Mouse (Mus musculus): ENCODE data around the gene Rtl3. TPM values are rescaled to one million over a fixed set of nuclear protein-coding genes. Genes with fewer than 3 reads are reported as not detected.

Rtl3 gene
- polyA plus RNA-seq (2014; fragmentation: Nextera tagmentation; extraction: Ambion mirVana): 2.5 and 4.4 TPM in 2 replicates

- H3K27ac ChIP-seq (ENCODE audit: low read depth, low read length): no peak within 1 kb of the TSS
- 72% methylated on average over 7 of the region's 7 CpGs for WGBS
Measured at GRCm38 (mm10) chrX:106840409-106840808, at the start of gene Rtl3. TSS of gene Rtl3 (minus strand) at chrX:106840644.

GRCm38 (mm10) chrX:106872315-106872714 is 31.9 kb upstream of the Rtl3 start:
- 56% methylated on average over 4 of the region's 4 CpGs for WGBS
- Histone ChIP-seq H3K4me2 (no peak overlapping the region), H3K27me3 (ENCODE audit: control insufficient read depth, insufficient read depth, low read length) (no peaks in the 10 kb centered on the region)

More at GRCm38 (mm10) chrX:106840409-106840808, at the start of gene Rtl3:
- ATAC-seq (ENCODE audit: low FRiP score) (no peak), DNase-seq (ENCODE audit: low spot score, missing footprints) (no peak)
- no peaks in the 10 kb centered on the region for H3K27me3 ChIP-seq (ENCODE audit: control insufficient read depth, insufficient read depth, low read length)
- peaks cover 4% of the 10 kb centered on the region; the same call in 1 of the 2 replicates for H3K9me3 ChIP-seq (ENCODE audit: control insufficient read depth, low read length)
- no peak within 1 kb of the TSS for H3K9ac ChIP-seq (ENCODE audit: low read length)
- H3K4me1 ChIP-seq (ENCODE audit: control insufficient read depth, insufficient read depth, low read length): no peaks in the 10 kb centered on the region
- H3K4me2 ChIP-seq: no peak within 1 kb of the TSS
- no peaks in the 10 kb centered on the region for H3K36me3 ChIP-seq (ENCODE audit: control insufficient read depth, insufficient read depth, low read length)
- no peak within 1 kb of the TSS for H3K4me3 ChIP-seq (ENCODE audit: low read depth, low read length)

GRCm38 (mm10) chrX:106871894-106872293 is 31.4 kb upstream of the Rtl3 start:
- Histone ChIP-seq H3K4me1 (ENCODE audit: control insufficient read depth, insufficient read depth, low read length) (no peaks in the 10 kb centered on the region), H3K4me3 (ENCODE audit: low read depth, low read length) (no peak overlapping the region), H3K9ac (ENCODE audit: low read length) (no peak overlapping the region), H3K9me3 (ENCODE audit: control insufficient read depth, low read length) (no peaks in the 10 kb centered on the region), H3K4me2 (no peak overlapping the region), H3K27ac (ENCODE audit: low read depth, low read length) (no peak overlapping the region), H3K27me3 (ENCODE audit: control insufficient read depth, insufficient read depth, low read length) (no peaks in the 10 kb centered on the region), H3K36me3 (ENCODE audit: control insufficient read depth, insufficient read depth, low read length) (no peaks in the 10 kb centered on the region)
- DNase-seq (ENCODE audit: low spot score, missing footprints) (no peak), ATAC-seq (ENCODE audit: low FRiP score) (no peak)
- 46% methylated on average over 3 of the region's 3 CpGs for WGBS

More at GRCm38 (mm10) chrX:106872315-106872714, 31.9 kb upstream of the Rtl3 start:
- Histone ChIP-seq H3K36me3 (ENCODE audit: control insufficient read depth, insufficient read depth, low read length) (no peaks in the 10 kb centered on the region), H3K9ac (ENCODE audit: low read length) (no peak overlapping the region), H3K9me3 (ENCODE audit: control insufficient read depth, low read length) (no peaks in the 10 kb centered on the region), H3K4me3 (ENCODE audit: low read depth, low read length) (no peak overlapping the region), H3K4me1 (ENCODE audit: control insufficient read depth, insufficient read depth, low read length) (no peaks in the 10 kb centered on the region), H3K27ac (ENCODE audit: low read depth, low read length) (no peak overlapping the region)
- ATAC-seq (ENCODE audit: low FRiP score) (no peak), DNase-seq (ENCODE audit: low spot score, missing footprints) (no peak)

GRCm38 (mm10) chrX:106871426-106871825 is 31.0 kb upstream of the Rtl3 start:
- H3K27me3 ChIP-seq (ENCODE audit: control insufficient read depth, insufficient read depth, low read length): no peaks in the 10 kb centered on the region
- H3K9ac ChIP-seq (ENCODE audit: low read length): no peak overlapping the region
- ATAC-seq (ENCODE audit: low FRiP score) (no peak), DNase-seq (ENCODE audit: low spot score, missing footprints) (no peak)
- H3K27ac ChIP-seq (ENCODE audit: low read depth, low read length): no peak overlapping the region
- WGBS: 77% methylated on average over 3 of the region's 3 CpGs
- no peaks in the 10 kb centered on the region for H3K9me3 ChIP-seq (ENCODE audit: control insufficient read depth, low read length)
- H3K4me3 ChIP-seq (ENCODE audit: low read depth, low read length): no peak overlapping the region
- no peaks in the 10 kb centered on the region for H3K36me3 ChIP-seq (ENCODE audit: control insufficient read depth, insufficient read depth, low read length)
- H3K4me2 ChIP-seq: no peak overlapping the region
- no peaks in the 10 kb centered on the region for H3K4me1 ChIP-seq (ENCODE audit: control insufficient read depth, insufficient read depth, low read length)

- H3K27me3 ChIP-seq (ENCODE audit: control insufficient read depth, insufficient read depth, low read length): no peaks in the 10 kb centered on the region
- no peaks in the 10 kb centered on the region for H3K4me1 ChIP-seq (ENCODE audit: control insufficient read depth, insufficient read depth, low read length)
- 87% methylated on average over 3 of the region's 3 CpGs for WGBS
- H3K4me3 ChIP-seq (ENCODE audit: low read depth, low read length): no peak overlapping the region
- H3K27ac ChIP-seq (ENCODE audit: low read depth, low read length): no peak overlapping the region
- no peaks in the 10 kb centered on the region for H3K9me3 ChIP-seq (ENCODE audit: control insufficient read depth, low read length)
- DNase-seq (ENCODE audit: low spot score, missing footprints): no peak
- no peak overlapping the region for H3K4me2 ChIP-seq
- H3K36me3 ChIP-seq (ENCODE audit: control insufficient read depth, insufficient read depth, low read length): no peaks in the 10 kb centered on the region
- ATAC-seq (ENCODE audit: low FRiP score): no peak
- H3K9ac ChIP-seq (ENCODE audit: low read length): no peak overlapping the region
Measured at GRCm38 (mm10) chrX:106853523-106854300, 13.3 kb upstream of the Rtl3 start.

- Histone ChIP-seq H3K4me3 (ENCODE audit: low read depth, low read length) (no peak overlapping the region), H3K4me2 (no peak overlapping the region), H3K9ac (ENCODE audit: low read length) (no peak overlapping the region), H3K36me3 (ENCODE audit: control insufficient read depth, insufficient read depth, low read length) (no peaks in the 10 kb centered on the region), H3K27ac (ENCODE audit: low read depth, low read length) (no peak overlapping the region), H3K27me3 (ENCODE audit: control insufficient read depth, insufficient read depth, low read length) (no peaks in the 10 kb centered on the region), H3K4me1 (ENCODE audit: control insufficient read depth, insufficient read depth, low read length) (no peaks in the 10 kb centered on the region), H3K9me3 (ENCODE audit: control insufficient read depth, low read length) (peaks cover 4% of the 10 kb centered on the region; the same call in 1 of the 2 replicates)
- WGBS: 55% methylated on average over 5 of the region's 5 CpGs
- ATAC-seq (ENCODE audit: low FRiP score) (no peak), DNase-seq (ENCODE audit: low spot score, missing footprints) (no peak)
Measured at GRCm38 (mm10) chrX:106839591-106839990, 853 bp downstream of the Rtl3 start.

GRCm38 (mm10) chrX:106830494-106830893 is 9.9 kb downstream of the Rtl3 start:
- Histone ChIP-seq H3K4me3 (ENCODE audit: low read depth, low read length) (no peak overlapping the region), H3K4me1 (ENCODE audit: control insufficient read depth, insufficient read depth, low read length) (no peaks in the 10 kb centered on the region), H3K27ac (ENCODE audit: low read depth, low read length) (no peak overlapping the region), H3K27me3 (ENCODE audit: control insufficient read depth, insufficient read depth, low read length) (no peaks in the 10 kb centered on the region), H3K4me2 (no peak overlapping the region), H3K9me3 (ENCODE audit: control insufficient read depth, low read length) (no peaks in the 10 kb centered on the region), H3K9ac (ENCODE audit: low read length) (no peak overlapping the region), H3K36me3 (ENCODE audit: control insufficient read depth, insufficient read depth, low read length) (no peaks in the 10 kb centered on the region)
- 88% methylated on average over 1 of the region's 1 CpGs for WGBS
- DNase-seq (ENCODE audit: low spot score, missing footprints): no peak
- ATAC-seq (ENCODE audit: low FRiP score): no peak

- Histone ChIP-seq H3K4me2 (no peak overlapping the region), H3K36me3 (ENCODE audit: control insufficient read depth, insufficient read depth, low read length) (no peaks in the 10 kb centered on the region), H3K27me3 (ENCODE audit: control insufficient read depth, insufficient read depth, low read length) (no peaks in the 10 kb centered on the region), H3K4me3 (ENCODE audit: low read depth, low read length) (no peak overlapping the region), H3K9me3 (ENCODE audit: control insufficient read depth, low read length) (no peaks in the 10 kb centered on the region), H3K4me1 (ENCODE audit: control insufficient read depth, insufficient read depth, low read length) (no peaks in the 10 kb centered on the region), H3K9ac (ENCODE audit: low read length) (no peak overlapping the region), H3K27ac (ENCODE audit: low read depth, low read length) (no peak overlapping the region)
- ATAC-seq (ENCODE audit: low FRiP score) (no peak), DNase-seq (ENCODE audit: low spot score, missing footprints) (no peak)
- WGBS: 75% methylated on average over 7 of the region's 7 CpGs
Measured at GRCm38 (mm10) chrX:106809560-106810226, 30.8 kb downstream of the Rtl3 start.

GRCm38 (mm10) chrX:106804387-106804786 is 36.1 kb downstream of the Rtl3 start:
- Histone ChIP-seq H3K9me3 (ENCODE audit: control insufficient read depth, low read length) (no peaks in the 10 kb centered on the region), H3K4me3 (ENCODE audit: low read depth, low read length) (no peak overlapping the region), H3K36me3 (ENCODE audit: control insufficient read depth, insufficient read depth, low read length) (no peaks in the 10 kb centered on the region), H3K4me2 (no peak overlapping the region), H3K4me1 (ENCODE audit: control insufficient read depth, insufficient read depth, low read length) (no peaks in the 10 kb centered on the region), H3K27ac (ENCODE audit: low read depth, low read length) (no peak overlapping the region), H3K9ac (ENCODE audit: low read length) (no peak overlapping the region), H3K27me3 (ENCODE audit: control insufficient read depth, insufficient read depth, low read length) (no peaks in the 10 kb centered on the region)
- DNase-seq (ENCODE audit: low spot score, missing footprints) (no peak), ATAC-seq (ENCODE audit: low FRiP score) (no peak)
- WGBS: 60% methylated on average over 2 of the region's 2 CpGs
